Mouse (Mus musculus): Measurements from ENCODE around the gene Caln1.

The Caln1 gene

DNA sequence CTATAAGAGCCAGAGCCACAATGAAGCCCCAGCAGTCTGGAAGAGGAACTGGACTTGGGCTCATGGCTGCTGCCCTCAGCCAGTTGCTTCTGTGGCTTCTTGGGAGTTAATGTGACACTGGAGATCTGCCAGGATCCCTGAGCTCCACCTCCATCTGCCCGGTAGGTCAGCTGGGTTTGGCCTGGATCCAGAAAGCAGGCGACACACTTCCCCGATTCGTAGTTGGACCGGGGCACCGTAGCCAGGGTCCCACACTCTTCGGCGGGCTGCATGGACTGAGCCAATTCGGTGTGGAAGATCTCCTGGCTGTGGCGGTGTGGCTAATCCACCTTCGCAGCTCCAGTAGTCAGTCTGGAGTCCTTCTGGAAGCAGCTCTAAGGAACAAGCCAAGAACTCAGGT lies at the start of gene Caln1:
Caln1 (plus strand) TSS at position 219 of the 400 bp plus-strand sequence.
- no peak for DNase-seq (ENCODE audit: low spot score in 2 of 2)

DNA sequence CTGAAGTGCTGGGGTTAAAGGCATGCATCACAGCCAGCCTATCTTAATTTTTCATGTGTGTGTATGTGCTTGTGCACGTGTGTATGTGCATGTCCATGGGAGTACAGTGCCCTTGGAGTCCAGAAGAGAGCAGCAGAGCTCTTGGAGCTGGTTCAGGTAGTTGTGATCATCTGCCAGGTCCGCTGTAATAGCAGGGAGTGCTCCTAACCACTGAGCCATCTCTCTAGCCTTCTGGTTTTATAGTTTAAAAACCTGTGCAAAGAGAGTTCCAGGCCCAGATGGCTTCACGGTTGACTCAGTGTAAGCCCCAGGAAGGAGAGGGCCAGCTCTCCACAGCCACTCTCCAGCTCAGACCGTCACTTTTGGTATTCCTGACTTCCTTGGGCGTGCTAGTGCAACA lies 49.5 kb upstream of the Caln1 start:
- DNase-seq (ENCODE audit: low spot score in 2 of 2), result no peak

DNA sequence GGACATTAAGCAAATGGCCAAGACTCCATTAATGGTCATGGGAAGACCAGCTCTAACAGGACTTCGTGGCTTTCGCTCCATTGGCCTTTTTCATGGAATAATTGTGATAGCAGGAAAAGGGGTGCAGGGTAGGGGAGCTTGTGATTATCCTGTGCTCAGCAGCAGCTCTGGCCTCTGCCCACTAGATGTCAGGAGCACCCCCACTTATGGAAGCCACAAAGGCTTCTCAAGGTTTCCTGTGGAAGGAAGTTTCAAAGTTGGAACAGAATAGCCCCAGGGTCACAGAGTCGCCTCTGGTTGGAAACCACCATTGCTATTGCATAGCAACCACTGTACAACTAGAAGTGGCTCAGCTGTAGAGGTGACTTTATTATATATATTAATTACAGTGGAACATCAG lies 48.8 kb upstream of the Caln1 start:
- DNase-seq (ENCODE audit: low spot score in 2 of 2), result peak; percentile 42 to 43

DNA sequence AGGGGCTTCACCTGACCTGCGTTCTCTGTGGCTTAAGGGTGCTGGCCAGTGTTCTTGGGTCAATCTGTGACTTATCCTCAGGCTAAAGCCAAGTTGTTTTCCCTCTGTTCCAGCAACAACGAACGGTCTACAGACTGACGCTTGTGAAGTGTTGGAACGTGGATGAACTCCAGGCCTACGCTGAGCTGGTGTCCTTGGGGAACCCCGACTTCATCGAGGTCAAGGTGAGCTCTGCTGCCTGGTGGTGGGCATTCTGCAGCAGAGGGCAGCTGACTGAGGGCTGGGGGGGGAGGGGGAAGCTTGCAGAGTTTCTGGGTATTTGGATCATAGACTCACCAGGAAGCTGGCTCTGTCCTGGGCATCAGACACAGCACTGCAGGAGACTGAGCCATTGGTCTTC lies 43.8 kb upstream of the Caln1 start:
- DNase-seq (ENCODE audit: low spot score in 2 of 2), result no peak

DNA sequence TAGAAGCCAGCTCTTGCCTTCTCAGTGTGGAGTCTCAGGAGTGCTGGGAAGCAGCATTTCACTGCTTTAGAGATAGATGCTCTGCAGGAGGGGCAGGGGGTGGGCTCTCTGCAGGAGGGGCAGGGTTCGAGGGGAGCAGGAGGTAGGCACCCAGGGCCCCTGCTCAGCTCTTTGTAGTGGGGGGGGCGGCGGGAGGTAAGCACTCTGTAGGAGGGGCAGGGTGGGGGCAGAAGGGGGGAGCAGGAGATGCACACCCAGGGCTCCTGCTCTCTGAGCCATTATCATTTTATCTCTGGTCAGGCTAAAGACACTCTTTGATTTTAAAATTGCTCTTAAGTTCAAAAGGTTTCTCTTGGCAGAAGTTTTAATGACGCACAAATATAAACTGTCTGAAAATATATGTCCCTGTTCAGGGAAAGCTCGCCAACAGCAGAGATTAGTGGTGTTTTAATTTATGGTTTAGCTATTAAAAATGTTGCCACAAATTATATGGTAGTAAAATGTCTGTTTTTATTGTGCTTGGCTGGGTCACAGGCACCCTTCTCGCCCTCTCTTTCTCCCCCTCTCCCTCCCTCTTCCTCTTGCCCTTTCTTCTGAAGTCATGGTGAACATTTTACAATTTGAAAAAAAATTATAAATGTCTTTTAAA lies 41.5 kb upstream of the Caln1 start:
- no peak for DNase-seq (ENCODE audit: low spot score in 2 of 2)

DNA sequence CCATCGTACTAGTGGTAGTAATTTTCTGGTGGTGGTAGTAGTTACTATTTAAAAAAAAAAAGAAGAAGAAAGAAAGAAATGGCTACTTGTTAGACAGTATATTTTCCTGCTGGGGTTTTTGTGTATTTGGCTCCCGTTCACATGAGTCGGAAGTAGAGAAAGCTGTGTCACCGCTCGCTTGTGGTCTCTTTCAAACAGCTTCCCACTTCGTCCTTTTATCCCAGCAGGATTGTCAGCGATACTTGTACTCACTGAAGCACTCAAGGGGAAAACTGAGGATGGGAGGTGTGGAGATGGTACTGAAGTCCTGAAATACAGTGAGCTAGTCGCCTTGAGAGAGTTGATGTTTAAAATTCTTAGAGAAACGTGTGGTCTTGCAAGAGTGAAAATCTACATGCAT lies 40.9 kb upstream of the Caln1 start:
- DNase-seq (ENCODE audit: low spot score in 2 of 2), result no peak

DNA sequence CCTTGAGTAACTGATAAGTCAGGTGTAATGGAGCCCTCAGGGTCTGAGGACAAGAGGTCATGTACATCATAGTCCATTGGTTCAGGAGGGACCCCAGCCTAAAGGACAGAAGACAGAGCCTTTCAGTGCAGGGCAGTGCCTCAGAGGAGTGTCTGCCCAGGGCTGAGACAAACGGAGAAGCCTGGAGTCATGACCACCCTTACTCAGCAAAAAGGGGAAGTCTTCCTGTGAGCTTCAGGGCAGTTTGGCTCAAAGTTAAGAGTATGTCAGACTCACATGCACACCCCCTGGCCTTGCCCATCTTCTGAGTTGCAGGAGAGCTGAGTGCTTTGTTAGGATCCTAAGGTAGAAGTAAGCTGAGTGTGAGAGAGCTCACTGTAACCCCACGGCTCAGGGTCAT lies 39.4 kb upstream of the Caln1 start:
- no peak for DNase-seq (ENCODE audit: low spot score in 2 of 2)

DNA sequence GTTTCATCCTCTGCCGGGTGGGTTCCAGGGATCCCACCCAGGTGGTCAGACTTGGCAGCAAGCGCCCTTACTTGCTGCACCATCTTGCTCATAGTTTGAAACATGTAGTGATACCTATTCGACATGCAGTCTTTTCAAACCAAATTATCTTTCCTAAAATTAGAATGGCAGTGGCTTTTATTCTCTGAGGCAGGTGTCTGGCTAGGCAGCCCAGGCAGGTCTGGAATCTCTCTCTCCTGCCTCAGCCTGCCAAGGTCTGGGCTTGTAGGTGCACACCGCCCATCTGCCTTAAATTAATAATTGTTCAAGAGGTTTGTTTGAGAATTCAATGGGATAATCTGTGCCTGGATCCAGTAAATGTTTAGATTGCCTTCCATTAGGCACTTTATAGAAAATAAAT lies 38.5 kb upstream of the Caln1 start:
- no peak for DNase-seq (ENCODE audit: low spot score in 2 of 2)

DNA sequence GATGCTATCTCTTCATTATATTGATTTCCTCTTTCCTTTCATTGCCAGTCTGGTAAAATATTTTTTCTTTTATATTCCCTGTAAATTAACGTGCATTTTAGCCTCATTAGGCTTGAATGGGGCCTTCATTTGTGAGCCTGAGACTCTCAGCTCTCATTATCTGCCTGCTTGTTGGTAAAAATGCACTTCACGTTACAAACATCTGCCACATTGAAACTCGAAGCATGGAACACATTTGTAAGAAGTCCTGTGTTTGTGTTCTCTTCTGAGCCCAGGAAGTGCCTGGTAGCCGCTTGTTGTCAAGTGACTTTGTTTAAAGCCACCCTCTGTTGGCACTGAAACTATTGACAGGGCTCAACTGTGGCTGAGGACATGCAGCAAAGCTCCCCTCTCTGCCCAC lies 38.0 kb upstream of the Caln1 start:
- DNase-seq (ENCODE audit: low spot score in 2 of 2), result peak in 1 of 2 experiments; percentile 37

DNA sequence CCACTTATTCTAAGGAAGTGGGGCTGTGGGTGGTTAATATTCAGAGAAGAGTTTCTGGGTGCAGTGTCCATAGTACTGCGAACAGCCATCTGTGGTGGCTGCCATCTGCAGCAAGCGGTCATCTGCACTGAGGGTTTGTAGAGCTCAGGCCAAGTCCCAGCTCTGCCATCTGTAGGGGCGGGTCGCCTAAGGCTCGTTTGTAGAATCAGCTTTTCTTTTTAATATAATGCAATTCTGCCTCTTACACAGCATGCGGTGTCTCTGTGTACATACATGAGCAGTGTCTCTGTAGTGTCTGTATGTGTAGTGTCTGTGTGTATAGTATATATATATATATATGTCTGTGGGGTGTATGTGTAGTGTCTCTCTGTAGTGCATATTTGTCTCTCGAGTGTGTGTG lies 35.7 kb upstream of the Caln1 start:
- peak in 1 of 2 experiments; percentile 31 for DNase-seq (ENCODE audit: low spot score in 2 of 2)

DNA sequence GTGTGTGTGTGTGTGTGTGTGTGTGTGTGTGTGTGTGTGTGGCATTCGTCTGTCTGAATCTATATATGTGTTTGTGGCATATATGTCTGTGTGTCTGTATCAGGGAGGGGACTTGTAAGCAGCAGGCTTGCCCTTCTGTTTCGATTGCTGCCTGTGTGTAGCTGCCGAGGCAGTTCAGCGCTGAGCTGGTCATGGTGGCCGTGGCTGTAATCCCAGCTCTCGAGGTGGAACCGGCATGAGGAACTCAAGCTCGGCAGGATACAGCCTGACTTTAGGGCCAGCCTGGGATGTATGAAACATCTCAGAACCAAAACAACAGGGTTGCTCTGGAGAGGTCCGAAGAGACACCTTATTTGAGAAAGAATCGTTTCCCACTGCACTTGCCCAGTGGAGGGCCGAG lies 35.3 kb upstream of the Caln1 start:
- no peak for DNase-seq (ENCODE audit: low spot score in 2 of 2)

DNA sequence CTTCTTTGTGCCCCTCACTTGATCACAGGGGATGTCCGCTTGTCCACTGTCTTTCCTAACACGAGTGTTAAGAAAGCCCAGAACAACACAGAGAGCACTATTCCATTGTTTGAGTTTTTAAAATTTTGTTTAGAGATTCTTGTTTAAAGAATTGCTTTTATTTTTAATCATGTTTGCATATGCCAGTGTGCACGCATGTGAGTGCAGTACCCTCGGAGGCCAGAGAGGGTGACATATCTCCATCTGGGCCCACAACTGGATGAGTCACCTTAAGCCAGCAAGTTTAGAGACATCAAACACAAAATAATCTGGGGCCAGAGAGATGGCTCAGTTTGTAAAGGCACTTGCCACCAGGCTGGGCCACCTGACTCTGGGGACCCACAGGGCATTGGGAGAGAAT lies 33.8 kb upstream of the Caln1 start:
- DNase-seq (ENCODE audit: low spot score in 2 of 2), result no peak

DNA sequence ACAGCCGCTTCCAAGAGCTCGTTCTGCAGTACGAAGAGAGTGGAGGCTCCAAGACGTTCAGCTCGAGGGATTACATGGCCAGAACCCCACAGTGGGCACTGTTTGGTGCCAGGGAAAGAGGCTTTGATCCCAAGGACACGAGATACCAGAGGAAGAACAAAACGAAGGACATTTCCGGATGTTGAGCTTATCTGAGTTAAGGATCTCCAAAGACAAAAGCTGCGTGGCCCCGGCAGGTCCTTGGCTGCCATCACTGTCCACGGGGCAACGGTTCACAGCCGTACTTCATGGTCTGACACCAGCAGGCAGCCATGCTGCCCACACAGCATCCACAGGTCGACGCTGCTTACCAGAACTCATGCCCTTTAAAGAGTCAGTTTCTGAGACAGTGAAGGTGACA lies 28.6 kb upstream of the Caln1 start:
- no peak for DNase-seq (ENCODE audit: low spot score in 2 of 2)

DNA sequence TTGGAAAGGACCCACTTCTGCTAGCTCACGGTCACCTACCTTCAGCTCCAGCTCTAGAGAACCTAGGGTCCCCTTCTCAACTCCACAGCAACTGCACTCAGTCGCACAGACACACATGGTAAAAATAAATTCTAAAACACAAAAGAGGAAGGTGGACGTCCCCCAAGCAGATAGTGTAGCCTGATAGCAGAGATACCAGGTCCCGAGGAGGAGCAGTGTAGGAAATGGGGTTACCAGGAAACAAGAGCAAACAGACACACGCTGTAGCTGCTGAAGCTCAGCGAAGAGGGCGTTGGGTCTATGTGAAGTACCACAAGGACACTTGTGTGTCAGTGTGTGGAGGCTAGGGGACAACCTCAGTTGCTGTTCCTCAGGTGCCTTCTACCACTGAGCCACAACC lies 24.3 kb upstream of the Caln1 start:
- DNase-seq (ENCODE audit: low spot score in 2 of 2), result no peak

DNA sequence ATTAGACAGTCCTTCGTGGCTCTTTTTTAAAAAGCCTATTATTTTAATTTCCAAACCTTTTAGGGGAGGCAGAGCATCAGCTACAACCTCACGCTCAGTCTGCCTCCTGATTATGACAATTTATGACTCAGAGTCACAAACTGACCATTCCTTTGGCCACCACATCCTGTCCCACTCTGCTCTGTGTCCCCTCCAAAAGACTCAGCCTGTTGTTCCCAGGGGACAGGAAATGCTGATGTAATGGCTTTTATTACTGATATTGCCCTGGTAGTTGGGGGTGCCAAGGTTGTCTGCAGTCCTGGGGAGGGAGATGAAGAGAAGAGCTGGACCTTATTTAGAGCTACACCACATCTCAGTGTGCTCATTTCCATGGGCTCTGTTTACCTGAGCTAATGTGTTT lies 23.4 kb upstream of the Caln1 start:
- no peak for DNase-seq (ENCODE audit: low spot score in 2 of 2)

DNA sequence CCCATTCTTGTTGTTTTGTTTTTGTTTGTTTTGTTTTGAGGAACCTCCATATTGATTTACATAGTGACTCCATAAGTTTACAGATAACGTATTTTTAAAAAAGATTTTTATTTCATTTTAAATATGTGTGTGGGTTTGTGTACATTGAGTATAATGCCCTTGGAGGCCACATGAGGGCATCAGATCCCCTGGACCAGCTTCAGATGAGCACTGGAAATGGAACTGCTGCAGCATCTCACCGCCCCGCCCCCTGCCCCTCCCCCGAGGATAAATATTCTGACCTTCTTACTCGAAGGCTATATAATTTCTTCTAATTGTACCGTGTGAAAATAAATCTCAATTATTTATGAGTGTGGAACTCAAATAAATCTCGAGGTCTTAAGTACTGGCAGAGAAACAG lies 14.0 kb upstream of the Caln1 start:
- DNase-seq (ENCODE audit: low spot score in 2 of 2), result no peak

DNA sequence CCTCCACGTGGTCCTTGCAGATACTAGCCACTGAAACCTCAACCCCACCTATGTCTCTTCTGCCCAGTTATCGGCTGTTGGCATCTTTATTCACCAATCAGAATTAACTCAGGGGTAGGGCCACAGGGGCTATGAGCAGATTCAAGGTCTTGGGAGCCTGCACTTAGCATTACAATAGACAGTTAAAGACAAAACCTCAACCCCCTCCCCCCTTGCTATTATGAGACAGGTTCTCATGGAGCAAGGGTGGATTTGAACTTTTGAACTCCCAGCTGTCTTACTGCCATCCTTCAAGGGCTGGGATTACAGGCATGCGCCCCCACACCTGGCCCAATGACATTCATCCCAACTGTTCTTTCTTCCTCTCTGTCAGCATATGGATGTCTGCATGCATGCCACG lies 6.1 kb upstream of the Caln1 start:
- DNase-seq (ENCODE audit: low spot score in 2 of 2), result no peak

DNA sequence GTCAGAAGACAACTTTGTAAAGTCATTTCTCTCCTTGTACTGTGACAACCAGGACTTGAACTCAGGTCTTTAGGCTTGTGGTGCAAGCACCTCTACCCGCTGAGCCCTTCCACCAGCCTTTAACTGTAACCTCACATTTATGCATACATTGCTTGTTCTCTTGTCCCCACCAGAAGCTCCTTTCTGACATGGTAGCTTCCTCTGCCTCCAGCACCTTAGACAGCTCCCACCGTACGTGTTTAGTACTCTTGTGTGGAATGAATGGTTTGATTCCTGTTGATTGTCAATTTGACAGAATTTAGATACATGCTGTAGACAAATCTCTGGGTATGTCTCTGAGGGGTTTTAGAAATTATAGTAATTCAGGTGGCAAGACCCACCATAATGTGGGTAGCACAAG lies 5.5 kb upstream of the Caln1 start:
- DNase-seq (ENCODE audit: low spot score in 2 of 2), result no peak

DNA sequence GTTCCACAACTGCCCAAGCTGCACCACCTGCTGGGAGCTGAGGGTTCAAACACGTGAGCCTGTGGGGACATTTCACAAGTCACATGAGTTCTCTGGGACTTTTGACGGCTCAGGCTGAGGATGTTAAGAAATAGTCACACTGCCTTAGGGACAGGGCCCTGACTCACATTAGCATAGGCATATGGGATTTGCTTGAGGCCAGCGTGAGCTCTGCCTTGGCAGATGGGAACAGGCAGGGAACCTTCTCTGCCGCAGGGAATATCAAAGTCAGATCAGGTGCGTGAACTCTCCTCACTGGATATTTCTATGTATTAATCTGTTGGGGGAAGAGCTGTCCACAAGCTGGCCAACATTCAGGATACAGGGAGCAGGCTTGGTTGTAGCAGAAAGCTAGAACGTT lies 1.0 kb upstream of the Caln1 start:
- no peak for DNase-seq (ENCODE audit: low spot score in 2 of 2)

DNA sequence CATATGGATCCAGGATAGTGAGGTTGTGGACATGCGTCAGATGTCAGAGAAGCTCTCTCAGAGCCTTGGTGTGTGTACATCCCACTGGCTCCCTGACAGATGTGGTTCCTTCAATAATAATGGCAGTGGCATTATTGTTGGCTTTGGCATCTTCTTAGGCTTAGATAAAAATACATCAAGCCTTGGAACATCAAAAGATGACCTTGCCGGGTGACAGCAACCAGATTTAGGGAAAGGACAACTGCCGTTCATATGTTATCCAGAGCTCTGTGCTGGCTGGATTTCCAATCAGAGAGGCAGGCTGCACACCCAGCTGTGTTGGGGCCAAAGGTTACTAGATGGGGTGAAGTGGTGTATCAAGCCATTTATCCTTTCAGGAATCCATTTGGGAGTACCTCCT lies 6.2 kb downstream of the Caln1 start:
- no peak for DNase-seq (ENCODE audit: low spot score in 2 of 2)

DNA sequence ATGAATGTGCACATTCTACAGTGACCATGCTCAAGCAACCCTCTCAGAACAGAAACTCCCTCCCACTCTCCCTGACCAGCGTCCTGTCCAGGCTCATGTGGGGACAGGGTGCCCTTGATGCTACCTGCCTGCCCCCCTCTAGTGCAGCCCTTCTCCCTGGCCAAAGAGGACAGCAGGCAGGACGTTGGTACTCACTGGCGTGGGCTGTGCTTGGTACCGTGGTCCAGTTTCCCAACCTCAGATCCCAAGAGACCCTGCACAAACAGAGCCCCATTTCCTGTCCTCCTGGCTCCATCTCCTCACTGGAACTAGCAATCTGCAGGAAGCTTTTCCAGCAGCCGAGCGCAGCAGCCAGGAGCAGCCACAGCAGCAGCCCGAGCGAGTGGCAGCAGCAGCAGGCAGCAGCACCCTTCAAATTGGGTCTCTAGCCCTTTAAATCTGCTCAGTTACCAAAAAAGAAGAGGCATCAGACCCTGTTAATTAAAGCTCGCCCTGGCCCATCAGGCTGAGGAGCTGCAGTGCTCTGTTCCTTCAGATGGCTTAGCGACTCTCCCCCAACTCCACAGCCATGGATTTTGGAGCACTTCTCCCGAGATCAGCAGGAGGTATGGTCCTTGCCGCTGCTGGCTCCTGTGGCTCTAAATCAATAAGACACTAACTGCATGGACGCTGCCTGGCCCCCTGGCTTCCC lies 15.1 kb downstream of the Caln1 start, which contains the start of gene A330070K13Rik:
A330070K13Rik (minus strand) TSS at position 410 of the 691 bp plus-strand sequence.
- DNase-seq (ENCODE audit: low spot score in 2 of 2), result peak; percentile 42 to 45

DNA sequence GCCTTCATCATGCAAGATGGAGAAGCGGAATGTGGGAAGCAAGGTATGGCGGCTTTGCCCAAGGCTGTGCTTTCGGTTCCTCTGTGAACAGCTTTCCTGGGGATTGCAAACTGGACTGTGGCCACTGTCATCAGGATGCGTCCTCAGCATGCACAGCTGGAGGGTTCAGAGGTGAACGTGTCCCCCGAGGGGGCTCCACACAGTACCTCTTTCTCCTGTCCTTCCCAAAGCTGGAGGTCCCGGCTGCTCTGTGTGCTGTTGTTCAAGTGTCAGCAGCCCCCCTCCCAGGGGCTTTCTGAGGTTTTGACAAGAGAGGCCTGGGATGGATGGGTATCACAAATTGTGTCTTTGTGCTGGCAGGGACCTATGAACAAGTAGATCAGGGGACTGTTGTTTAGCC lies 17.2 kb downstream of the Caln1 start:
- DNase-seq (ENCODE audit: low spot score in 2 of 2), result no peak

DNA sequence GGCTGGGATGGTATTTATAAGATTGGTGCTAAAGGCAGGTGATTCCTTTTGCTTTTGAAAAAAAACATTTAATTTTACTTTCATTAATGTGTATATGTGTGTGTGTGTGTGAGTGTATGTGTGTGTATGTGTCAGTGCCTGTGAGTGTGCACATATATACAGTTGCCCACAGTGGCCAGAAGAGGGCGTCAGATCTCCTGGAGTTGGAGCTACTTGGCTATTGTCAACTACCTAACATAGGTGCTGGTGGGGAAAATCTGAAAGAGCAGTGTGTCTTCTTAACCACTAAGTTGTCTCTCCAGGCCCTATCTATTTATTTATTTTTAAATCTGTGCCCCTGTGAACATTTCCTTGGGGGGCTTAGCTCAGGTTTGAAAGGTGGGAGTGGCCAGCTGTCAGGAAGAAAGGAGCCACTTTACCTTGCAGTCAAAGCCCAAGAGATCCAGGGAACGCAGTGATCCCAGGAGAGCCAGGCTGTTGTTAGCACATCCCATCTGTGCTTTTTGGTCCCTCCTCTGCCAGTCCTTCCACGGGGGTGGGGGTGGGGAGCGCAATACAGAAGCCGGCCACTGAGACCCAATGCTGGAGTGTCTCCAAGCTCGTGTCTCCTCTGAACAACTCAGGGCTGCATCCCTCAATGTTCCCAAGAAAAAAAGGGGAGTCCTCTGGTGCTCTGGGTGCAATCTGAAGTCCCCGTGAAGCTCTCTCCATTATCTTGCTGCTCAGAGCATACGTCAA lies 24.5 kb downstream of the Caln1 start:
- no peak for DNase-seq (ENCODE audit: low spot score in 2 of 2)

Data from right cerebral cortex, postnatal 10 days (tissue).